Mouse (Mus musculus) C3H10T1/2 (cell line): ENCODE results near the gene Aarsd1. TPM values are rescaled to one million over a fixed set of nuclear protein-coding genes. Genes with fewer than 3 reads are reported as not detected.

Source experiments
- polyA plus RNA-seq, 2 experiments: library from polyadenylated mRNA; unstranded; fragments of >200 nt; fragmentation: generic; extraction: Trizol; gene quantifications; one replicate each; pipeline ENCODE4 v1.2.1; 2012; ENCODE audit warnings: missing spikeins in 2 of 2

Aarsd1 gene
- polyA plus RNA-seq: 100 to 1,000 TPM in 1 of 2 experiments, 10 to 100 TPM in 1; 55.6 to 118 TPM

GRCm38 (mm10) chr11:101417101-101417855 is at the start of gene Aarsd1:
Gene Aarsd1 (minus strand): TSS chr11:101417615.

GRCm38 (mm10) chr11:101465869-101466551 is 48.6 kb upstream of the Aarsd1 start, which contains the start of gene Vat1:
Gene Vat1 (minus strand): TSS chr11:101466230.

GRCm38 (mm10) chr11:101464211-101465100 is 47.0 kb upstream of the Aarsd1 start, which contains the start of gene Rnd2:
Gene Rnd2 (plus strand): TSS chr11:101464999.

GRCm38 (mm10) chr11:101448274-101448746 is 30.9 kb upstream of the Aarsd1 start, which contains the start of gene Ifi35:
Gene Ifi35 (plus strand): TSS chr11:101448407.

GRCm38 (mm10) chr11:101442127-101442693 is 24.8 kb upstream of the Aarsd1 start, which contains the start of gene Rpl27:
Gene Rpl27 (plus strand): TSS chr11:101442298.

GRCm38 (mm10) chr11:101424925-101425813 is 7.8 kb upstream of the Aarsd1 start, which contains the start of the genes Rundc1 and Ptges3l:
Gene Rundc1 (plus strand): TSS chr11:101425085.
Gene Ptges3l (minus strand): TSS chr11:101425333.

GRCm38 (mm10) chr11:101424105-101424851 is 6.9 kb upstream of the Aarsd1 start, which contains the start of gene Gm27029:
Gene Gm27029 (minus strand): TSS chr11:101424796.

GRCm38 (mm10) chr11:101367326-101367935 is 50.0 kb downstream of the Aarsd1 start, which contains the start of gene G6pc:
Gene G6pc (plus strand): TSS chr11:101367561.

Other genes starting within 250 kb of the Aarsd1 start
- gene Cntnap1, start 247.1 kb downstream of the Aarsd1 start, polyA plus RNA-seq: 1 to 10 TPM in 1 of 2 experiments, under 1 TPM in 1; 0.25 to 4.2 TPM
- 10 to 100 TPM; 19.4 to 50.6 TPM for gene Plekhh3, start 246.3 kb downstream of the Aarsd1 start, polyA plus RNA-seq
- gene Ccr10, start 242.2 kb downstream of the Aarsd1 start, polyA plus RNA-seq: 1 to 10 TPM in 1 of 2 experiments, under 1 TPM in 1; 0.15 to 1.9 TPM
- 10 to 100 TPM in 1 of 2 experiments, 1 to 10 TPM in 1; 2.5 to 59.5 TPM for gene Ezh1, start 191.2 kb downstream of the Aarsd1 start, polyA plus RNA-seq
- gene Ramp2, start 171.6 kb downstream of the Aarsd1 start, polyA plus RNA-seq: 10 to 100 TPM in 1 of 2 experiments, under 1 TPM in 1; 0.06 to 11.4 TPM
- 100 to 1,000 TPM; 160 to 255 TPM for gene Vps25, start 163.9 kb downstream of the Aarsd1 start, polyA plus RNA-seq
- gene Wnk4, start 157.0 kb downstream of the Aarsd1 start, polyA plus RNA-seq: 10 to 100 TPM in 1 of 2 experiments, under 1 TPM in 1; 0.75 to 15.8 TPM
- under 1 TPM in 1 of 2 experiments, not detected in 1; 0.31 TPM for gene Cntd1, start 138.6 kb downstream of the Aarsd1 start, polyA plus RNA-seq
- gene Coa3, start 138.5 kb downstream of the Aarsd1 start, polyA plus RNA-seq: 100 to 1,000 TPM; 129 to 135 TPM
- 100 to 1,000 TPM in 1 of 2 experiments, 10 to 100 TPM in 1; 26.7 to 146 TPM for gene Becn1, start 115.3 kb downstream of the Aarsd1 start, polyA plus RNA-seq
- gene Psme3, start 101.4 kb downstream of the Aarsd1 start, polyA plus RNA-seq: 10 to 100 TPM; 40.8 to 46.7 TPM
- 1 to 10 TPM in 1 of 2 experiments, under 1 TPM in 1; 0.28 to 2.7 TPM for gene Aoc2, start 92.6 kb downstream of the Aarsd1 start, polyA plus RNA-seq
- 10 to 100 TPM in 1 of 2 experiments, under 1 TPM in 1; 0.39 to 37.3 TPM for gene Aoc3, start 87.0 kb downstream of the Aarsd1 start, polyA plus RNA-seq
- not detected for gene G6pc, start 50.1 kb downstream of the Aarsd1 start, polyA plus RNA-seq
- gene Gm27029, start 7.2 kb upstream of the Aarsd1 start, polyA plus RNA-seq: 10 to 100 TPM in 1 of 2 experiments, 1 to 10 TPM in 1; 6.0 to 10.4 TPM
- 10 to 100 TPM in 1 of 2 experiments, 1 to 10 TPM in 1; 7.1 to 24.8 TPM for gene Rundc1, start 7.5 kb upstream of the Aarsd1 start, polyA plus RNA-seq
- 10 to 100 TPM in 1 of 2 experiments, 1 to 10 TPM in 1; 8.2 to 25.9 TPM for gene Ptges3l, start 7.7 kb upstream of the Aarsd1 start, polyA plus RNA-seq
- gene Rpl27, start 24.7 kb upstream of the Aarsd1 start, polyA plus RNA-seq: 1,000 to 10,000 TPM; 3,424 to 4,212 TPM
- gene Ifi35, start 30.8 kb upstream of the Aarsd1 start, polyA plus RNA-seq: 10 to 100 TPM; 38.1 to 78.1 TPM
- gene Rnd2, start 47.4 kb upstream of the Aarsd1 start, polyA plus RNA-seq: 10 to 100 TPM; 41.4 to 62.3 TPM
- 100 to 1,000 TPM; 270 to 433 TPM for gene Vat1, start 48.6 kb upstream of the Aarsd1 start, polyA plus RNA-seq
- 1 to 10 TPM in 1 of 2 experiments, under 1 TPM in 1; 0.53 to 2.7 TPM for gene Brca1, start 134.3 kb upstream of the Aarsd1 start, polyA plus RNA-seq
- 10 to 100 TPM in 1 of 2 experiments, 1 to 10 TPM in 1; 3.3 to 49.8 TPM for gene Nbr1, start 134.5 kb upstream of the Aarsd1 start, polyA plus RNA-seq
- 10 to 100 TPM in 1 of 2 experiments, 1 to 10 TPM in 1; 4.5 to 21.6 TPM for gene Tmem106a, start 164.6 kb upstream of the Aarsd1 start, polyA plus RNA-seq
- gene Gm11634, start 181.6 kb upstream of the Aarsd1 start, polyA plus RNA-seq: not detected
- 10 to 100 TPM; 25.2 to 58.0 TPM for gene Rdm1, start 209.6 kb upstream of the Aarsd1 start, polyA plus RNA-seq
- gene Arl4d, start 247.9 kb upstream of the Aarsd1 start, polyA plus RNA-seq: 1 to 10 TPM; 1.4 to 1.5 TPM